Mouse (Mus musculus) gastrocnemius, postnatal 25 days (tissue): ENCODE results near the gene Prss58. TPM values are rescaled to one million over a fixed set of nuclear protein-coding genes. Genes with fewer than 3 reads are reported as not detected.

ENCODE experiments used
- DNase-seq: peaks from one replicate; pipeline ENCODE4 v3.0.0; 2022
- long read RNA-seq, 2 experiments: library from polyadenylated mRNA; stranded (forward); transcript quantifications; one replicate each; pipeline ENCODE4 v2.0.0; 2021
- total RNA-seq, 2 experiments: library from RNA; stranded (reverse); gene quantifications; 1 replicate in 1 of 2; 2 replicates in 1 of 2; pipeline ENCODE4 v1.2.3; 2021

The Prss58 gene
- total RNA-seq, result not detected
- long read RNA-seq, experiment 1, result 0 reads
- long read RNA-seq, experiment 2, result 0 reads

- DNase-seq, result no peak
Observed at GRCm38 (mm10) chr6:40900287-40900686, at the start of gene Prss58. TSS of gene Prss58 (minus strand) at chr6:40900387.

GRCm38 (mm10) chr6:40940457-40940856 is 40.3 kb upstream of the Prss58 start, which contains the start of gene 1700074P13Rik:
TSS of gene 1700074P13Rik (minus strand) at chr6:40940557.
- DNase-seq, result no peak

DNA sequence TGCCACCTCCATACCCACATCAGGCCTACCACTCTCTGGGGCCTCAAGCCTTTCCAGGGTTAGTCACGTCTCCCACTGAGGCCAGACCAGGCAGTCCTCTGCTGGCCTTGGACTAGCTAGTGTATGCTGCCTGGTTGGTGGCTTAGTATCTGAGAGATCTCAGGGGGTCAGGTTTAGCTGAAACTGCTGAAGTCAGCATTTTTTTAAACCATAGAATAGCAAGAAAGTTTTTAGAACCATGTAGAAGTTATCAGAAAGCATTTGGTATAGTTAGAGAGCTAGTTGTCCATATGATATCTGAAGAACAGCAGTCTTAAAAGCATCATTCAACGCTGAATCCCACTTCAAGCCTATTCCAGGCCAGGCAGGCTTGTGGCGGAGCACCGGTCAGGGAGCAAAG is 19.8 kb upstream of the Prss58 start:
- no peak for DNase-seq

DNA sequence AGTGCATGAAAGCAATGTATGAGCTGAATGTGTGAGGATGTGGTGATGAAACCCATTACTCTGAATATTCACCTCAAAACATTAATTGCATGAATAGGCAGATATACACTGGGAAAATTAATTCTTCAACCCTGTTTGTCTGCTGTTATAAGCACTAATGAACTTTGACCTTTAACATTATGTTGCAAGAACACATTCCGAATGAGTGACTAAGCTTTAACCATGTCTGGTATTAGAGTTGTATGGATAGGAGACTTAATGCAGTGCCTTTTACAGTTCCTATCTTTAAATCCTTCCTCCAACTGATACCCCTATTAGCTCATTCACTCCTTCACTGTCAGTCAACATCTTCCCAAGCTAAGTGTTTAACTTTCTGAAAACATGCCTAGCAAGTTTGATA is 5.5 kb downstream of the Prss58 start:
- DNase-seq, result no peak

DNA sequence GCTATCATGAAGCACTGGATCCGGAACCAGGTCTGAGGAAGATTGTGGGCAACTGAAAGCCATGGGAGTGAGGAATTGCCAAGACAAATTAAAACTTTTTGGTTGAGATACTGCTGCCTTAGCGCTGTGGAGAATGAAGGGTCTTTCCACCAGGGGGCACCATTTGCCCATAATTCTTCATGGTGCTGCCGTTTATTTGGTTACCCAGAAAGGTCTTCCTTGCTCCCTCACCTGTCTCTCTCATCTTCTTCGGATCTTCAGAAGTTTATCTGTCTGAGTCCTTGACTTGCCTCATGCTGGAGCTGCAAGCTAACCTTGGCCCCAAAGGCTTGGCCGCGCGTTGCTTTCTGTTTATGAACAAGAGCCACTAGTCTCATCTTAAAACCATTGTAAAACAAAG is 6.6 kb downstream of the Prss58 start:
- no peak for DNase-seq

DNA sequence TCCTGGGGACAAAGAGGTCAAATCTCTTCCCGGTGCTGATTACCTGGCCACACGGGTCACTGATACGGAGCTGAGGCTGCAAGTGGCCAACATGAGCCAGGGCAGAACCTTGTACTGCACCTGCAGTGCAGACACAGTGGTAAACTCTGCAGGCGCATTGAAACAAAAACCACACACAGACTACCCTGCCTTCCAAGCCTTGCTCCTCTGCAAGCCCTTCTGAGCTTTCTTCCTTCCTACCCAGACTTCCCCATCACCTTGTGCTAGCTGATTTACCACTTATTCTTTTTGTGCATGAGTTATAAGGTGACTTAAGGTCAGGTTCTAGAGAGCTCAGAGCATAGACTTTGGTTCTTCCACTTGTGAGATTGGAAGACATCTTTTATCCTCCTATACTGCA is 8.4 kb downstream of the Prss58 start:
- no peak for DNase-seq

DNA sequence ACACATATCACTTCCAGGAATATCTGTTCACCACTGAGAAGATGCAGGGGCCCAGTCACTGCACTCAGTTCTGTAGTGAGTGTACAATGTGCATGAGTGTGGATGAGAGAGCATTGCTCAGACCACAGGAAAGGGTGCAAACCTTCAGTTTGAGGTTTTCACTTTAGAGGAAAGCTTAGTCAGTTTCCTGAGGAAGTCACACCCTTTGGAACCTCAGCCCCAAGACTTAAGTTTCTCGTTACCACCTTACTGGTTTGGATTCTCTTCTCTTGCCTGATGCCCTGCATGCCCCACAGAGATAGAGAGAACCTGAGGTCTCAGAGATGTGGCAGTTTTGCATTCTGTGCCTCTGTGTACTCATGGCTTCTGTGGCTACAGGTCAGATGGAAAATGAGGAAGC is 9.2 kb downstream of the Prss58 start:
- no peak for DNase-seq

- DNase-seq, result no peak
Observed at GRCm38 (mm10) chr6:40887394-40887793, 12.8 kb downstream of the Prss58 start, which contains the start of gene Moxd2. TSS of gene Moxd2 (minus strand) at chr6:40887494.

- DNase-seq, result no peak
Observed at GRCm38 (mm10) chr6:40845283-40845682, 54.9 kb downstream of the Prss58 start.

Other genes starting within 250 kb of the Prss58 start
- gene Moxd2, start 12.9 kb downstream of the Prss58 start, total RNA-seq, result not detected
- gene 1700074P13Rik, start 40.2 kb upstream of the Prss58 start, total RNA-seq, result not detected
- not detected for gene Gm4744, start 51.5 kb upstream of the Prss58 start, total RNA-seq
- not detected for gene 1810009J06Rik, start 64.4 kb upstream of the Prss58 start, total RNA-seq
- not detected for gene Gm2663, start 99.1 kb upstream of the Prss58 start, total RNA-seq
- gene 2210010C04Rik, start 135.1 kb upstream of the Prss58 start, total RNA-seq, result not detected